Mouse (Mus musculus): Measurements from ENCODE around the gene Rab3c. TPM values are rescaled to one million over a fixed set of nuclear protein-coding genes. Genes with fewer than 3 reads are reported as not detected.

Rab3c gene
- polyA plus RNA-seq, 1 experiment = 0.50 TPM

- DNase-seq (ENCODE audit: low spot score) = no peak
These were observed 186.8 kb downstream of the Rab3c start for GRCm38 (mm10) chr13:110093720-110094685.

DNA sequence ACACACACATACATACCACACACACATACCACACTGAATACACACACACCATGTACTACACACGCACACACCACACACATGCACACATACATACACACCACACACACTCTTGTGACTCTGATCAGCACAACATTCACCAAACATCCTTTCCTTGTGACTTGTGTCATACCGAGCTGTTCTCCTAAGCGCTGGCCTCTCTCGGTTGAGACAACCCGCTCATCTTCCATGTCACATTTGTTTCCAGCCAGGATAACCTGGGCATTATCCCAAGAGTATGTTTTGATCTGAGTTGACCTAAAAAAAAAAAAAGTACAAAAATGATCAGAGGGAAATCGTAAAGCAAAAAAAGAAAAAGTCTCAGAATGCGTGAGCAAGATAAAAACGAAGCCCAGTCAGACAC lies 196.8 kb downstream of the Rab3c start:
- DNase-seq (ENCODE audit: low spot score) = no peak

DNA sequence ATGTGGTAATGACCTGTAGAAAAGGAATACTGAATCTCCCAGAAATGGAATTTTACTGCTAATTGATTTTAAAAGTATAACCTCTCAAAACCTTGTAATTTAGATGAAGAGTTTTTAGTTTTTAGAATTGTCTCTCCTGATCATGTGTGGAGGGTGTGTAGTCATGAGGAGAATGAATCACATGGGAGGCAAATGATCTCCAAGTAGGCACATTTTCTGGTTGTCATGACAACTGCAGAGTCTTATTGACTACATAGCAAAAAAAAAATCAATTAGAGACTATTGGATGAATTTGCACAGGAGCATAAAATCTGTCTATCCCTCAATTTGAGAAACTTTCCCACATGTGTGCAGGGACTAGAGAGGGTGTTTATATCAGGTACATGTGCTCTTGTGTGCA lies 199.6 kb downstream of the Rab3c start:
- no peak for DNase-seq (ENCODE audit: low spot score)

- DNase-seq (ENCODE audit: low spot score) = no peak
These were observed 205.2 kb downstream of the Rab3c start for GRCm38 (mm10) chr13:110075587-110075986.

- DNase-seq (ENCODE audit: low spot score) = no peak
These were observed 206.6 kb downstream of the Rab3c start for GRCm38 (mm10) chr13:110074180-110074579.

- no peak for DNase-seq (ENCODE audit: low spot score)
These were observed 213.6 kb downstream of the Rab3c start for GRCm38 (mm10) chr13:110067149-110067548.

- DNase-seq (ENCODE audit: low spot score) = no peak
These were observed 214.1 kb downstream of the Rab3c start for GRCm38 (mm10) chr13:110066674-110067073.

DNA sequence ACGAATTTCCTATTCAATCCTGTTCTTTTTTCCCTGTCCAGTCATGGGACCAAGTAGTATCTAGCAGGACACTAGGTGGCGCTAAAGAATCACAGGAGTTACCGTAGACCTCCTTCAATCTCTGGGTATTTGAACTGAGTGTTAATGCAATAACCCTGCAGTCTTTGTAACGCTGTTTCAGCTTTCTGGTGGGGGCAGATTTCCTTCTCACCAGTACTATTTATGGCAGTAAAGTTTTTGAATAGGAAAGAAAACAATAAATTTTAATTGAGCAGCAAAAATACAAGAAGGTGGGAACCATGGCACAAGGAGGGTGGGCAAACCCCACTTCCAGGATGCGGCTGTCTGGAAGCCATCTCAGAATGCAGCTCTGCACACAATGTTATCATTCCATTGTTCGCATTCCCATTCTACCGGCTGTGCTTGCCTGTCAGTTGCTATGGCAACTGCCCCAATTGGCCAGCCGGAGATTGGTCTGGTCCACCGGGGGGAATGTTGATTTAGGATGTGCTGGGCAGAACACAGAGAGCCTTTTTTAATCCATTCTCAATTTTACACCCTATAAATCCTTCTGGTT lies 217.9 kb downstream of the Rab3c start:
- DNase-seq (ENCODE audit: low spot score) = no peak

DNA sequence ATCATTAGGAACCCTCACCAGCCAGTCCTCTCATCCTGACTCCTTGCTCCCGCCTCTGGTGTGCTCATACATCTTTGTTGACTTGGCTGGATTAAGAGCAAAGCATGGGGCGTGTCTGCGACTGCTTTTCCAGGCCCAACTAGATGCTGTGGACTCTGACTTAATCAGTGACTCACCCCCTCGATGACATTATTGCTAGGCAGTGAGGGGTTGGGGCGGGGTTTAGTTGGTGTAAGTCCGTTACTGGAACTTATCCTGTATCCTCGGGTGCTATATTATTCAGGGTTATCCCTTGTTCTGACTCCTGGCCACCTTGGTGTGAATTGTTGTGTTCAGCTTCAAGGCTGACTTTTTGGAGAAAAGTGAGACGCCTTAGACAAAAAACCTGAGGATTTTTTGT lies 218.5 kb downstream of the Rab3c start:
- no peak for DNase-seq (ENCODE audit: low spot score)

DNA sequence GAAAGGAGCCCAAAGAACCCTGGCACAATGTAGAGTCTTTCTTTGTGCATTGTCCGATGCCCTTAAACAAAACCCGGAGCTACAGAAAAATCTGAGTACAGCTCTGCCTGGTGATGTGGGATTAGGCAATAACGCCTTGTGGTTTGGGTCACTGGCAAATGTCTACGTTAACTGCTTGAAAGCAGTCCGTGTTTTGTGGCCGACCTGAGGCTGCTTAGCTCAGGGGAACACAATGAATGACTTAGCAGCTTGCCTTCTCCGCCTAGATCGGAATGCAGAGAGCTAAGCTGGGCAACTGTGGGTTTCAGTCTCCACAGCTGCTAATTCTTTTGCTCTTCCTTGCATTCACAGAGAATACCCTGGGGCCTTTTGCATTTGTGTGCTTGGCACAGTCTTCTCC lies 226.3 kb downstream of the Rab3c start:
- DNase-seq (ENCODE audit: low spot score) = no peak

DNA sequence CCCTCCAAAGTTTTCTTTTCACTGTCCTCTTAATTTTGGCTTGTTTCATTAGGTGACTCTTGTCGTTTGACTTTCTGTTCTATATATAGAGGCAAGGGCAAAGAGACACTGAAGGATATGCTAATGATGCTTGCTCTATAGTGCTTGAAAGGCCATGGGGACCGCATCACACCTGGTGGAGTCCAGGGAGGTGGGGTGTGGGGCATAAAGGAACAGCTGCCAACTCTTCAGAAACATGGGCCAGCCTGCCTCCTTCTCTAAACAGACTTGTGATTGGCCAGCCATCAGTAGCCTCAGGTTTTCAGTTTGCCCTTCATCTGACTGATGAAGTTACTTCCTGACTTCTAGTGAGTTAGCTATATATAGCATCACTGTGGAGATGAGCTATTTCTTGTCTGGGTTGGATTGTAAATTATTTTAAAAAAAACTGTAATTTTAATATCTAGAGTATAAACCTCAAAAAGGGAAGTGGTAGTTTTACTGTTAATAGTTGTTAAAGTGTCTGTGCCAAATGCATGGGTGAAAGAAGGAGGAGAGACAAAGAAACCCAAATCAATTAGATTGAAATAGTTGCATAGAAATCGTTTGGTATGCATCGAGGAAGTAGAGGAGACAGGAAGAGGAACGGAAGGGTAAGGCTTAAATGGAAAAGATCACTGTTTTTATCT lies 231.9 kb downstream of the Rab3c start:
- DNase-seq (ENCODE audit: low spot score) = no peak

GRCm38 (mm10) chr13:110044418-110044817 lies 236.4 kb downstream of the Rab3c start:
- no peak for DNase-seq (ENCODE audit: low spot score)

DNA sequence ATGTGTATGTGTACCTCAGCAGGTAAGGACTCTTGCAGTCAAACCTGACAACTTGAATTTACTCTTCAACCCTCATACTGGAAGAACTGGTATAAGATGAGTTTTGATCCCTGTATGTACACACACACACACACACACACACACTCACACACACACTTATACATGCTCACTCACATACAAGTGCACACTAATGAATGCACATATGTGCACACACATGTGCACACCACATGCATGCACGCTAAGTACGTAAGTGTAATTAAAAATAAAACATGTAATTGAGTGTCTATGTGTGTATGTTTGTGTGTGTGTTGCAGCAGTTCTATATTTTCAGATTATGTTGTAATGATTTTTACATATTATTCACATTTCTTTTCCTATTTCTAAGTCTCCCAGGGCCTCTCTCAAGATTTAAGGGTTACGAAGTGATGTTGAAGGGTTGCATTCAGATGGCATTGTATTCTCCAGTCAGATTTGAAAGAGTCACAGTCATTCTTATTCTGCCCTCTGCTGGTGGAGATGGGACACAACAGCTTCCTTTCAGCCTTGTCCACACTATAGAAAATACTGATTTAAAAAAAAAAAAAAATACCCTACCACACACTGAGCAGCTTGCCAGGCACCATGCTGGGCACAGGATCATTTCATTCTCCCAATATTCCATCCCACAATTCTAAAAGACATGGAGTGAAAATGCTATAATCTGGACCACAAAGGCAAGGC lies 240.9 kb downstream of the Rab3c start:
- no peak for DNase-seq (ENCODE audit: low spot score)

- no peak for DNase-seq (ENCODE audit: low spot score)
These were observed 241.6 kb downstream of the Rab3c start for GRCm38 (mm10) chr13:110039170-110039569.

DNA sequence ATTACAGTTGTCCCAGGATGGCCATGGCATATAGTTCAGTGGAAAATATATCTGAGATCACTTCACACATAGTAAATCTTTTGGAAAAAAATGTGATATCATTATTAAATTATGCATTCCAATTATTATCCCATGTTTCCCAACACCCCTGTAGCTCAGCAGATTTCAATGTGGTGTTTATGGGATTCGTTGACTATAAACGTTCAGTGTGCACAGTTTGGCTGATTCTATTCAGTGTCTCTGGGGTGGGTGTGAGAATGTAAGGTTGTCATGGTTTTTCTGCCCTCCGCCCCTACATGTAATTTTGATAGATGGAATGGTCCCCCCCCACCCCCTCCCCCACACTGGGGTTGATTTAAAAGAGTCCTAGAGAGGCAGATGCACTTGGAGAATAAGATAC lies 242.3 kb downstream of the Rab3c start:
- no peak for DNase-seq (ENCODE audit: low spot score)

- no peak for DNase-seq (ENCODE audit: low spot score)
These were observed 245.9 kb downstream of the Rab3c start for GRCm38 (mm10) chr13:110034885-110035284.

- no peak for DNase-seq (ENCODE audit: low spot score)
These were observed 246.8 kb downstream of the Rab3c start for GRCm38 (mm10) chr13:110034041-110034440.

DNA sequence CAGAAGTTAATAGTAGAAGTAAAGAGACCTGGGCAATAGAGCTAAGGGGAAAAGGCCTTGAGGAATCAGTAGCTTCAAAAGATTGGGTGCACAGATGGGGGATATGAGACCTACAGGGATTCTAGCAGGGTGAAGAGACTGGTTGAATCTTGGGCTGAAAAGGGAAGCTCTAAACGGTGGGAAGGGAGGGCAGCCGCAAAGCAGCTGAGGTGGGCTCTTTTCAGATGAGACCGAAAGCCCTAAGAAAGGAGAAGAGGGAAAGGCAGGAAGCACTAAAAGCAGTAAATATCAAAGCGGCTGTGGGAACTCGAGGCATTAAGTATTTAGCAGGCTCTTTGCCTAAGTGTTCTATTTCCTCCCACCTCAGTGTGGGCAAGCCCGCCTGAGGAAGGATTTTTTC lies 248.9 kb downstream of the Rab3c start:
- no peak for DNase-seq (ENCODE audit: low spot score)

DNA sequence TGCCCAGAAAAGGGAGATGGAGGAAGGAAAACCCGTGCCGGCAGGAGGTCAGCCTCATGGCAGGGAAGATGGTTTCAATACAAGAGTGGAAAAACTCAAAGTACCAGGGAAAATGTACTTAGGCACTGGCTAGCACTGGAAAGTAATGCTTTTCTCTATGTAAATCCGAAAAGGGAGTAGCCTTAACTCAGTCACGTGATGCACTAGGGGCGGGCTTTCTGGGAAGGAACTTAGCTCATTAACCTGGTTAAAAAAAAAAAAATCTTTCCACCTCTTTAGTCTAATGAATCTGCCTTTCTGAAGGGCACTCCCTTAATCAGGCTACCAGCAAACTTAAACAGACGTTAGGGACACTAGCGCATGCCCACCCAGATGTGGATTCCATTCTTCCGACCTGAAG lies 249.7 kb downstream of the Rab3c start:
- DNase-seq (ENCODE audit: low spot score) = no peak

- no peak for DNase-seq (ENCODE audit: low spot score)
These were observed 256.2 kb downstream of the Rab3c start for GRCm38 (mm10) chr13:110024381-110025161.

DNA sequence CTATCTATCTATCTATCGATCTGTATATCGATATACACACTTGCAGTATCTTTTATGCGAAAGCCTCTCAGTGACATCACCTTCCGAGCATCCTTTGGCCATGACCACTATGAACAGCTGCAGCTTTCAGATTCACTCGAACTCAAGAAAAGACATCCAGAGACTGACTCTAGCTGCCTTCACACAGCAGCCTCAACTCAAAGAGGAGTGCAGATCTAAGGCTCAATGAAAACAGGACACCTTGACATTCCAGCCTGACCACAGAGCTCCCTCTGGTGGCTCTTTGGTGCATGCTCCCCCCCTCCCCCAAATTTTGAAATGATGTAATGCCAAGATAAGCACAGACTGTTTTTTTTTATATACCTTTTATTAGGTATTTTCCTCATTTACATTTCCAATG lies 257.8 kb downstream of the Rab3c start:
- no peak for DNase-seq (ENCODE audit: low spot score)

All from urinary bladder, adult 2 months (tissue).